Mouse (Mus musculus) hindbrain, embryonic 16.5 days (tissue): ENCODE data around the gene Gucd1. TPM values are rescaled to one million over a fixed set of nuclear protein-coding genes. Genes with fewer than 3 reads are reported as not detected.
"Not testable (repeated sequence)": the region's sequence is repeated elsewhere in the genome, so short reads cannot be mapped to it uniquely, and the experiment has no call there.

Experiments used
- ATAC-seq: fragments of 200-750 bp; cut with Nextera tagmentation; 2 replicates; pipeline ENCODE4 v1.8.0; 2017; ENCODE audit warnings: moderate TSS enrichment, moderate library complexity
- H3K27ac ChIP-seq: fragments of 300-500 bp; sonication (generic); 2 replicates; pipeline ENCODE4 v1.5.1; 2014; ENCODE audit warnings: low read depth, mild to moderate bottlenecking, control low read depth, low read length, moderate library complexity
- H3K27me3 ChIP-seq: fragments of 300-500 bp; sonication (generic); replicated peaks from 2 replicates; pipeline ENCODE4 v1.6.1; 2014; ENCODE audit warnings: low read length; ENCODE audit not compliant: control insufficient read depth, insufficient read depth
- H3K36me3 ChIP-seq: fragments of 300-500 bp; sonication (generic); 2 replicates; pipeline ENCODE4 v1.6.1; 2014; ENCODE audit warnings: mild to moderate bottlenecking, low read length, moderate library complexity, mixed read lengths; ENCODE audit not compliant: control insufficient read depth, insufficient read depth
- H3K4me1 ChIP-seq: fragments of 300-500 bp; sonication (generic); 2 replicates; pipeline ENCODE4 v1.6.1; 2014; ENCODE audit warnings: low read depth, low read length; ENCODE audit not compliant: control insufficient read depth, insufficient read depth
- H3K4me2 ChIP-seq: fragments of 300-500 bp; sonication (generic); 2 replicates; pipeline ENCODE4 v1.6.1; 2014; ENCODE audit warnings: mild to moderate bottlenecking, low read length, control low read depth, moderate library complexity
- H3K4me3 ChIP-seq: fragments of 300-500 bp; sonication (generic); 2 replicates; pipeline ENCODE4 v1.5.1; 2014; ENCODE audit warnings: mild to moderate bottlenecking, low read length, control low read depth, moderate library complexity
- H3K9ac ChIP-seq: fragments of 300-500 bp; sonication (generic); 2 replicates; pipeline ENCODE4 v1.6.1; 2014; ENCODE audit warnings: low read depth, mild to moderate bottlenecking, control low read depth, low read length, moderate library complexity
- H3K9me3 ChIP-seq: fragments of 300-500 bp; sonication (generic); 2 replicates; pipeline ENCODE4 v1.6.1; 2014; ENCODE audit warnings: mild to moderate bottlenecking, low read length, moderate library complexity; ENCODE audit not compliant: control insufficient read depth
- WGBS: fragments of 180-500 bp; shearing (Covaris S2); extraction: QIAGEN DNeasy Blood & Tissue Kit; methylation state at CpG from one replicate; pipeline ENCODE4 v1.1.7; 2014; 5-methylcytosine and 5-hydroxymethylcytosine counted together
- polyA plus RNA-seq: library from polyadenylated mRNA; unstranded; fragments of >200 nt; fragmentation: Nextera tagmentation; extraction: Ambion mirVana; gene quantifications from 2 replicates; pipeline ENCODE4 v1.2.1, GENCODE M21; 2015

The Gucd1 gene
- polyA plus RNA-seq, 1 experiment from 2014 or later: 15.4 TPM

GRCm38 (mm10) chr10:75501641-75502040 is 16.1 kb downstream of the Gucd1 start:
- no peak overlapping the region for H3K27ac ChIP-seq
- ATAC-seq: no peak
- H3K9me3 ChIP-seq: no peaks in the 10 kb centered on the region
- no peaks in the 10 kb centered on the region for H3K36me3 ChIP-seq
- WGBS: 95% methylated on average over 1 of the region's 1 CpGs
- H3K27me3 ChIP-seq: no peaks in the 10 kb centered on the region
- H3K4me1 ChIP-seq: no peaks in the 10 kb centered on the region
- H3K9ac ChIP-seq: no peak overlapping the region
- no peak overlapping the region for H3K4me2 ChIP-seq
- no peak overlapping the region for H3K4me3 ChIP-seq

GRCm38 (mm10) chr10:75500345-75500744 is 17.4 kb downstream of the Gucd1 start:
- H3K9ac ChIP-seq: no peak overlapping the region
- H3K36me3 ChIP-seq: no peaks in the 10 kb centered on the region
- no peaks in the 10 kb centered on the region for H3K4me1 ChIP-seq
- ATAC-seq: no peak
- WGBS: 78% methylated on average over 7 of the region's 7 CpGs
- H3K27me3 ChIP-seq: no peaks in the 10 kb centered on the region
- H3K4me3 ChIP-seq: no peak overlapping the region
- no peak overlapping the region for H3K27ac ChIP-seq
- no peaks in the 10 kb centered on the region for H3K9me3 ChIP-seq
- no peak overlapping the region for H3K4me2 ChIP-seq

GRCm38 (mm10) chr10:75499791-75500190 is 18.0 kb downstream of the Gucd1 start:
- no peaks in the 10 kb centered on the region for H3K27me3 ChIP-seq
- no peaks in the 10 kb centered on the region for H3K9me3 ChIP-seq
- ATAC-seq: no peak
- no peak overlapping the region for H3K4me2 ChIP-seq
- H3K27ac ChIP-seq: no peak overlapping the region
- H3K4me3 ChIP-seq: no peak overlapping the region
- no peak overlapping the region for H3K9ac ChIP-seq
- no peaks in the 10 kb centered on the region for H3K4me1 ChIP-seq
- H3K36me3 ChIP-seq: no peaks in the 10 kb centered on the region
- WGBS: 55% methylated on average over 3 of the region's 3 CpGs

- not testable (repeated sequence) for H3K4me2 ChIP-seq, ATAC-seq, H3K36me3 ChIP-seq, H3K9me3 ChIP-seq, H3K27ac ChIP-seq, H3K4me3 ChIP-seq, H3K9ac ChIP-seq, H3K4me1 ChIP-seq, H3K27me3 ChIP-seq
- WGBS: 93% methylated on average over 7 of the region's 7 CpGs
These were observed 18.6 kb downstream of the Gucd1 start for GRCm38 (mm10) chr10:75499214-75499613.

GRCm38 (mm10) chr10:75495921-75496320 is 21.9 kb downstream of the Gucd1 start:
- Histone ChIP-seq H3K36me3 (no peaks in the 10 kb centered on the region), H3K27ac (no peak overlapping the region), H3K9ac (no peak overlapping the region), H3K27me3 (no peaks in the 10 kb centered on the region), H3K4me2 (no peak overlapping the region), H3K9me3 (no peaks in the 10 kb centered on the region), H3K4me1 (no peaks in the 10 kb centered on the region), H3K4me3 (no peak overlapping the region)
- no peak for ATAC-seq

- Histone ChIP-seq H3K4me1 (no peaks in the 10 kb centered on the region), H3K27me3 (no peaks in the 10 kb centered on the region), H3K27ac (no peak overlapping the region), H3K4me3 (no peak overlapping the region), H3K9me3 (no peaks in the 10 kb centered on the region), H3K9ac (no peak overlapping the region), H3K4me2 (no peak overlapping the region), H3K36me3 (no peaks in the 10 kb centered on the region)
- ATAC-seq: no peak
- WGBS: 78% methylated on average over 6 of the region's 6 CpGs
These were observed 22.5 kb downstream of the Gucd1 start for GRCm38 (mm10) chr10:75495304-75495703.

- no peak overlapping the region for H3K9ac ChIP-seq
- no peak overlapping the region for H3K4me2 ChIP-seq
- H3K27ac ChIP-seq: no peak overlapping the region
- no peaks in the 10 kb centered on the region for H3K27me3 ChIP-seq
- no peaks in the 10 kb centered on the region for H3K4me1 ChIP-seq
- H3K4me3 ChIP-seq: no peak overlapping the region
- H3K9me3 ChIP-seq: no peaks in the 10 kb centered on the region
- H3K36me3 ChIP-seq: no peaks in the 10 kb centered on the region
- no peak for ATAC-seq
- 75% methylated on average over 2 of the region's 2 CpGs for WGBS
These were observed 25.9 kb downstream of the Gucd1 start for GRCm38 (mm10) chr10:75491936-75492262.

- Histone ChIP-seq H3K4me1 (no peaks in the 10 kb centered on the region), H3K4me2 (no peak overlapping the region), H3K36me3 (no peaks in the 10 kb centered on the region), H3K27me3 (no peaks in the 10 kb centered on the region; the same call in 1 of the 2 replicates), H3K4me3 (no peak overlapping the region), H3K27ac (no peak overlapping the region), H3K9ac (no peak overlapping the region), H3K9me3 (no peaks in the 10 kb centered on the region)
- WGBS: 66% methylated on average over 3 of the region's 3 CpGs
- ATAC-seq: no peak
These were observed 26.4 kb downstream of the Gucd1 start for GRCm38 (mm10) chr10:75491234-75491935.

GRCm38 (mm10) chr10:75490731-75491130 is 27.0 kb downstream of the Gucd1 start:
- H3K4me3 ChIP-seq: no peak overlapping the region
- no peak for ATAC-seq
- no peak overlapping the region for H3K9ac ChIP-seq
- no peaks in the 10 kb centered on the region; the same call in 1 of the 2 replicates for H3K27me3 ChIP-seq
- H3K4me2 ChIP-seq: no peak overlapping the region
- H3K36me3 ChIP-seq: no peaks in the 10 kb centered on the region
- WGBS: 83% methylated on average over 2 of the region's 2 CpGs
- no peak overlapping the region for H3K27ac ChIP-seq
- no peaks in the 10 kb centered on the region for H3K4me1 ChIP-seq
- H3K9me3 ChIP-seq: no peaks in the 10 kb centered on the region

GRCm38 (mm10) chr10:75489522-75489921 is 28.2 kb downstream of the Gucd1 start:
- ATAC-seq: no peak
- no peaks in the 10 kb centered on the region for H3K36me3 ChIP-seq
- 70% methylated on average over 2 of the region's 2 CpGs for WGBS
- no peaks in the 10 kb centered on the region for H3K9me3 ChIP-seq
- no peak overlapping the region for H3K27ac ChIP-seq
- H3K4me2 ChIP-seq: no peak overlapping the region
- no peak overlapping the region for H3K4me3 ChIP-seq
- H3K9ac ChIP-seq: no peak overlapping the region
- no peaks in the 10 kb centered on the region; the same call in 1 of the 2 replicates for H3K27me3 ChIP-seq
- no peaks in the 10 kb centered on the region for H3K4me1 ChIP-seq
